Mouse (Mus musculus): ENCODE results near the gene Dvl3.

- TF ChIP-seq CTCF (conservative IDR thresholded peaks at IDR 0.05; ENCODE audit: low read length) (no peak), POU5F1 (IDR thresholded peaks at IDR 0.05; ENCODE audit: borderline replicate concordance, low read length) (no peak)
Observed at GRCm38 (mm10) chr16:20491301-20491700, 25.5 kb upstream of the Dvl3 start.

All from E14TG2a.4 (cell line).